Mouse (Mus musculus): ENCODE measurements around the gene Ptprj.

Ptprj gene

GRCm38 (mm10) chr2:90559688-90560196, 20.7 kb downstream of the Ptprj start:
- DNase-seq (ENCODE audit: low read depth, low spot score): no peak

GRCm38 (mm10) chr2:90559015-90559687, 21.3 kb downstream of the Ptprj start:
- DNase-seq (ENCODE audit: low read depth, low spot score): no peak

GRCm38 (mm10) chr2:90558361-90558760, 22.1 kb downstream of the Ptprj start:
- DNase-seq (ENCODE audit: low read depth, low spot score): no peak

GRCm38 (mm10) chr2:90557913-90558312, 22.5 kb downstream of the Ptprj start:
- no peak for DNase-seq (ENCODE audit: low read depth, low spot score)

- no peak for DNase-seq (ENCODE audit: low read depth, low spot score)
Observed at GRCm38 (mm10) chr2:90555744-90556143, 24.7 kb downstream of the Ptprj start.

- DNase-seq (ENCODE audit: low read depth, low spot score): no peak
Observed at GRCm38 (mm10) chr2:90554806-90555205, 25.6 kb downstream of the Ptprj start.

GRCm38 (mm10) chr2:90553861-90554260, 26.6 kb downstream of the Ptprj start:
- DNase-seq (ENCODE audit: low read depth, low spot score): no peak

GRCm38 (mm10) chr2:90550656-90551055, 29.8 kb downstream of the Ptprj start:
- no peak for DNase-seq (ENCODE audit: low read depth, low spot score)

- no peak for DNase-seq (ENCODE audit: low read depth, low spot score)
Observed at GRCm38 (mm10) chr2:90548541-90548940, 31.9 kb downstream of the Ptprj start.

- no peak for DNase-seq (ENCODE audit: low read depth, low spot score)
Observed at GRCm38 (mm10) chr2:90547144-90547609, 33.3 kb downstream of the Ptprj start.

GRCm38 (mm10) chr2:90545261-90545660, 35.2 kb downstream of the Ptprj start:
- no peak for DNase-seq (ENCODE audit: low read depth, low spot score)

- DNase-seq (ENCODE audit: low read depth, low spot score): no peak
Observed at GRCm38 (mm10) chr2:90543989-90544388, 36.5 kb downstream of the Ptprj start.

GRCm38 (mm10) chr2:90543106-90543702, 37.2 kb downstream of the Ptprj start:
- DNase-seq (ENCODE audit: low read depth, low spot score): no peak

- no peak for DNase-seq (ENCODE audit: low read depth, low spot score)
Observed at GRCm38 (mm10) chr2:90542656-90543055, 37.8 kb downstream of the Ptprj start.

- DNase-seq (ENCODE audit: low read depth, low spot score): no peak
Observed at GRCm38 (mm10) chr2:90539206-90539605, 41.2 kb downstream of the Ptprj start.

- no peak for DNase-seq (ENCODE audit: low read depth, low spot score)
Observed at GRCm38 (mm10) chr2:90537244-90537643, 43.2 kb downstream of the Ptprj start.

GRCm38 (mm10) chr2:90536555-90536954, 43.9 kb downstream of the Ptprj start:
- DNase-seq (ENCODE audit: low read depth, low spot score): no peak

- no peak for DNase-seq (ENCODE audit: low read depth, low spot score)
Observed at GRCm38 (mm10) chr2:90534751-90535150, 45.7 kb downstream of the Ptprj start.

GRCm38 (mm10) chr2:90533944-90534343, 46.5 kb downstream of the Ptprj start:
- DNase-seq (ENCODE audit: low read depth, low spot score): no peak

- DNase-seq (ENCODE audit: low read depth, low spot score): no peak
Observed at GRCm38 (mm10) chr2:90532095-90532494, 48.4 kb downstream of the Ptprj start.

- DNase-seq (ENCODE audit: low read depth, low spot score): no peak
Observed at GRCm38 (mm10) chr2:90528107-90528506, 52.3 kb downstream of the Ptprj start.

- no peak for DNase-seq (ENCODE audit: low read depth, low spot score)
Observed at GRCm38 (mm10) chr2:90526971-90527370, 53.5 kb downstream of the Ptprj start.

- no peak for DNase-seq (ENCODE audit: low read depth, low spot score)
Observed at GRCm38 (mm10) chr2:90526564-90526963, 53.9 kb downstream of the Ptprj start.

Measured in retina, postnatal 7 days (tissue).